Mouse (Mus musculus): ENCODE data around the gene Kdm8. TPM values are rescaled to one million over a fixed set of nuclear protein-coding genes. Genes with fewer than 3 reads are reported as not detected.

Kdm8 gene
- total RNA-seq, 1 experiment from 2014 or later: 6.3 TPM

DNA sequence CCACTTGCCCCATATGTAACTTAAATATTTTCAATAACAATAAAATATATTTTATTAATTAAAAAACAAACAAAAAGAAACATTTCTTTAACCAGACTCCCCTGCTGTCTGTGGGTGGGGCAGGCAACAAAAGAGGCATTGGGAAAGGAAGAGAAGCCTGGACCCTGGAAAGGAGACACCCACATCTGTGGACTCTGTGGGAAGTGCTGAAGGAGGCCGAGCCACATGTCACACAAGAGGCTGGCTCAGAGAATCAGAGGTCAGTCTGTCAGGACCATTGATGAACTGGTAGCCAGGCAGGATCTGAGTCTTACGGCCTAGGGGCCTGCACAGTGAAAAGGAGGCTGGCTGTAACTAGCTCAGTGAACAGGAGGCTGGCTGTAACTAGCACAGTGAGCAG, 17.7 kb downstream of the Kdm8 start:
- no peak for DNase-seq

DNA sequence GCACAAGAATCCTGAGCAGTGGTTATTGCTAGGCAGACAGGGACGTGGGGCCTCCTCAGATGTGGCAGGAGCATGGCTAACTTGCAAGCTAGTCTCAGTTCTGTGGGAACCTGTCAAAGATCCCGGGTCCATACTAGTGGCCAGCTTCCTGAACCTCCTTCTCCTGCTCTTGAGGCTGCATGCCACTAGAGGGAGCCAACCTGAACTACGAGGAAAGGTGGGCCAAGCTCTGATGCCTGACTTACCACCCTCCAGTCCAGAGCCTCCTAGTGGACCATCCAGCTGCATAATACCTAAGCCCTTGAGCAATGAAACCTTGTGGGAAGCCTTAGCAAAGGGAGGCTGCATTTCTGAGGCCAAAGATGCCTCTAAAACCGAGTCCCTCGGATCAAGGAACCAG, 25.5 kb downstream of the Kdm8 start:
- peak; percentile 65 for DNase-seq

DNA sequence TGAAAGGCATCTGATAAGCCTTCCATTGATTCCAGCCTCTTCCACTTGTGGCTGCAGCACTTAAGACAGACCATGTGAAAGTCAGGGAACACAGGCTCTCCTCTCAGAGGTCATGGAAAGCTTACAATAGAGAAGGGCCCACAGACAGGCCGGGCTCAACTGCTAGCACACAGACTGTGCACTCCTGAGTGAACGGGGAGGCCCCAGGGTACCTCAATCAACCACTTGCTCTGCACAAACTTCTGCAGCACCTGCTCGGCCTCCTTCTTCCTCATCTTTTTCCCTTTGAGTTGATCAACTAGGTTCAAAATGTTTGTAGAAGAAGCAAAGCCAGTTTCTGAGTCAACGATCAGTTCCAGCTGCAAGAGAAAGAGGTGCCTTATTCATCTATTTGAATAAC, 26.4 kb downstream of the Kdm8 start:
- DNase-seq: no peak

DNA sequence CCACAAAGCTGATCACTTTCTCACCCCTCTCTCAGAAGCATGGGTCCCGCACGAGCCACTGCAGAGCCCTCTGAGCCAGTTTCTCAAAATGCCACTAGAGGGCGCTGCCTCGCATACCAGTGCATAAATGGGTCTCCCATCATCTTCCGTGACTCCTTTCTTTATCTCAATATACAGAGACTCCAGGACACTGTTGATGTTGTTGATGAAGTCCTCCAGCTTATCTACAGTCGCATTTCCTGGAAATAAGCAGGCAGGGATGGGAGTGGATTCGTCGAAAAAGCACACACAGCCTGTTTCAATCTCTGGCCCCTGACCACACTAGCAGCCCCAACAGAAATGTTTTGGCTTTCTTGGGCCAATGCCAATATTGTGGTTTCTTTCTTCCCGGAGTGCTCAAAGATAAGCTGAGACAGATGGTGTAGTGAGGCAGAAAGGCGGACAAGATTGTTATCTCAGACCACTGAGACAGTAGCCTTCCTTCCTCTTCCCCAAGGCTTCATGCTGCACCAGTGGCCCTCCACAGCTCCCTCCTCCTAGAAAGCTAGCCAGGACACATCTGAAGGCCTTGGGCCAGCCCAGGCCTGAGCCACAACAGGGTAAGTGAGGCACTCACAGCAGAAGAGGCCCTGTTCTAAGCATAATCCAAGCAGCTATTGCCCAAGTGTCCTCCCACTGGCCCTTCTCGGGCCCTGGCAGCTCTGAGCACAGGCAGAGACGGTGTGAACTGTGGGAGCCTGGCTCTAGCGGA, 27.7 kb downstream of the Kdm8 start:
- peak; percentile 79 for DNase-seq

DNA sequence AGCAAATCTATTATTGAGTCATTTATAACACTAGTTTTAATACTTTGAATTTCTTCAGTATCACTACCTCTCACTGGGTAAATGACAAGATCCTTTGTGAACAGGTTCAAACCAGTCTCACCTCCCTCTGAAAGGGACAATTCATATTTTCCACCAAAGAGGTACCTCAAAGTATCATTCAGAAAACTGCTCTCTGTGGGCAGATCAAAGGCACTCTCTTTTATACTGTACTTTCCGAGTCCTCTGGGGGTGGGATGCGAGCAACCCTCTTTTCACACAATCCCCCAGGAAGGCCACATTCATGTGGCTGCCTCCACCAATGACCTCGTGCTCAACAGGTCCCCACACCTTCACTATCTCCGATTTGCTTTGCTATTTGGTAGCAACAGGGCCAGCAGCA, 30.1 kb downstream of the Kdm8 start:
- no peak for DNase-seq

DNA sequence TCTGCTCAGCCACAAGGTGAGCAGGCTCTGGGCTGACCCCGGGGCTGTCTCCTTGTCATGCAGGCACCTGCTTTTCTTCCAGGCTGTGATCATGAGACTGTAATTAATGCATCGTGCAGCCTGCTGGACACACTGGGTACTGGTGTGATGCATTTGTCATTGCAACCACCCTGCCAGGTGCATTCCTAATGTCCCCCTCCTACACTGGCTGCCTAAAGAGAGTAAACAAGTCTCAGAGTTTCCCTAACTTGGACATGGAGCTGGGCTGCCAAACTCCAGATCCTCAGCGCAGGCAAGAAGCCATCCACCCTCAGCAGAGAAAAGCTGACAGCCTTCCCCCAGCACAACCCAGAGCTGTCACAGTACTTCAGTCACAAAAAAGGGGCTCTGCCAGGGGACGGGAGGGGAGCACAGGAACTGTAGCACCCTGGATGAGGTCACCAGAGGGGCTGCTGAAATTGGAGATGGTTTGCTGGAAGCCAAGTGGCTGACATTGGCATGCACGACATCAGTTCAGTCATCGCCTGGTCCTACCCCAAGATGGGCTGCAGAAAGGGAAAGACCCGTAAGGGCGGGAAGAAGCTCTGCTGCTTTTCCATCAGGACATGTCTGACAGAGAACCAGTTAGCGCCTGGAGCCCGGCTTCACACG, 31.2 kb downstream of the Kdm8 start:
- DNase-seq: no peak

DNA sequence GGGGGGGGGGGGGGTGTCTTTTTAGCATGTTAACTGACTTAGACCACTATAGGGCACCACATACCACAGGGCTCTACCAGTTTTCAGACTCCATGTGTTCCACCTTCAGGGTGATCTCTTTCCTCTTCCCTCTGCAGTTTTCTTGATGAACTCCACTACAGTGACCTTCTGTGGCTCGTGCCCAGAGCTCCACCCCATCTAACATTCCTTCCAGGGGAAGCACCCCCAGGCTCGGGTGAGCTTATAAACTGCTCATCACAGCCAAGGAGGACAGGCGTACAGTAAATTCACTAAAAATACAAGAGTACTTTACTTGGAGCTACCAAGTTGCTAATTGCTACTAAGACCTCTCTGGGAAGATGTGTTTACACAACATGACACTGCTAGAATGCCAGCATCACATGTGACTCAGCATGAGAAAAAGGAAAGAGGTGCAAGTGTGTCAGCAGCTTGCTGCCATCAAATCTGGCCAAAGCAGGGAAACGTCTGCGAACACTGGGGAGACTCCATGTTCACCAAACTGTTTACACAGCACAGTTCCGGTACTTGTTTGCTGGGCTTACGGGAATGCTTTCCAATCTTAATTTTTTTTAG, 34.0 kb downstream of the Kdm8 start:
- peak; percentile 35 for DNase-seq

DNA sequence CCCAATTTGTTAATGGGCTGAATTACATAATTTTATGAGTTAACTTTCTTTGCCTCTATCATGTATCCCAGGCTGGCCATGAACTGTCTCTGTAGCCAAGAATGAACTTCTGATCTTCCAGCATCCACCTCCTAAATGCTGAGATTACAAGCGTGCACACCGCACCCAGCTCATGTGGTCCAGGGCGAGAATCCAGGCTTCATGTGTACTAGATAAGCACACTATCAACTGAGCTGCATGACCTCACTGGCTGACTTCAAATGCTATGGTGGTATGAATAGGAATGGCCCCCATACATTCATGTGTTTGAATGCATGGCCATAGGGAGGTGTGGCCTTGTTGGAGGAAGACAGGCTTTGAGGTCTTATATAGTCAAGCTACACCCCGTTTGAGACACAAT, 36.0 kb downstream of the Kdm8 start:
- DNase-seq: no peak

DNA sequence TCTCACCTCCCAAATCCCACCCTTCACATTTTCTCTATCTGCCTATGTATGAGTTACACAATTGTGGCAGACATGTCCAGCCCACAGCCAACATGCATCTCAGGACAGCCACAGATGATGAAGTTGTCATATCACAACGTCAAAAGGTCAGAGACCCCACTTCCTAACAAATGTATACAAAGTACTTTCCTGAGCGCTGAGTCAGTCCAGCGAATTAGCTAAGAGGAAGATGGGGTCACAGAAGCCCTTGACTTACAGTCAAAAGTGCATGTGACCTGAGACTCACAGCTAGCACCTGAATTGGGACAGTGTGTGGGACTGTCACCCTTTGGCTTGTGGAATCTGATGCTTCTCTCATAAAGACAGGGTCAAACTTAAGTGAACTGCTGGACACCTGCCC, 37.9 kb downstream of the Kdm8 start:
- DNase-seq: no peak

DNA sequence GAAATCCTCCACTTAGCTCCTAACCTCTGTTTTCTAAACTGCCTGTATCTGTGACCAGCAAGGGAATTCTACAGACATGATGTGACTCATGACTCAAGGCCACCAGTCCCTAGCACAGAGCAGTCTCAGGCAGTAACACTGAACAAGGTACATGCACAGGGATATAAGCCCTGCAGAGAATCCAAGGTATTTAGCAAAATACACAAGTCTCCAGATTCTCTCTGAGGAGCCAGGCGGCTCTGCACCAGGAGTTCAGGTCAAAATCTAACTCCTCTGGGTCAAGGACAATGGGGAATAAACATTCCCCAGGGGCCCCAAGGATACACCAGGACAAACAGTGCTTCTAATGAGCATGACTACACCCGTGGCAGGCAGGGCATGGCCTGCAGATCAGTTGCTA, 38.4 kb downstream of the Kdm8 start:
- no peak for DNase-seq

DNA sequence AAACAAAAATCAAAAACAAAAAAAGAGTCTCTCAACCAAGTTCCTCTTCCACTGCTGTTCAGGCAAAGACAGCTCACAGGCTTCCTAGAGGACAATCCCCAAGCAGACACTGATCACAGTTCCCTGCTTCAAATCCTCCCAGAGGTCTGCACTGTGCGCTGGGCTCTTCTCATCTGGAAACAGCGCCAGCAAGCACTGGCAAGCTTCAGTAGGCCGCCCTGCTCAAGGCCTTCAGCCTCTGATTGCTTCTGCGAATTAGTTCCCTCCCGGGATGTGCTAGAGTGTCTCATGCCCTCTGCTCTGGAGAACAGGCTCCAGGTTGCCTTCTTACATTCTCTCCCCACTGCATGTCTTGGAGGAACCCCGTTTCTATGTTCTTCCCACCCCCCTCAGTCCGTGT, 40.3 kb downstream of the Kdm8 start:
- peak; percentile 41 for DNase-seq

DNA sequence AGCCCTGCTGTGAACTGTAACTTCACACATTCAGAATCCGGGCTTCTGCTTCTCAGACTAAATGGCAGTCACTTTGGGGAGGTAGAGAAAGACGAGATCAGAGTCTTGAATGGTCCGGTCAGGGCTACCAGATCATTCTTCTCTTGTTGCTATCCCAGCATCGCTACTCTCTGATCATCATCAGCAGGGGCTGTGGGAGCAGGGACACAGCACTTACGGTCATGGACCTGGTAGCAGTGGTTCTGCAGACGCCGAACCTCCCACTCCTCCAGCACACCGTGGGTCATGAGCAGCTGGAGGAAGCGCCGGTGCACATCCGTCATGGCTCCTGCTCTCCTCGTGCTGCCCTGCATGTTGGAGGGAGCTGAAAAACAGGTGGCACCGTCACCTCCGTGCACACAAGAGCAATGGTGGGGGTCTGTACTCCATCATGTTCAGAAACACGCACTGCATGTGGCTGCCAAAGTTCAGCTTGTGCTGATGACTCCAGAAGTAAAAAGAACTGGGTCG, 41.7 kb downstream of the Kdm8 start:
- no peak for DNase-seq

DNA sequence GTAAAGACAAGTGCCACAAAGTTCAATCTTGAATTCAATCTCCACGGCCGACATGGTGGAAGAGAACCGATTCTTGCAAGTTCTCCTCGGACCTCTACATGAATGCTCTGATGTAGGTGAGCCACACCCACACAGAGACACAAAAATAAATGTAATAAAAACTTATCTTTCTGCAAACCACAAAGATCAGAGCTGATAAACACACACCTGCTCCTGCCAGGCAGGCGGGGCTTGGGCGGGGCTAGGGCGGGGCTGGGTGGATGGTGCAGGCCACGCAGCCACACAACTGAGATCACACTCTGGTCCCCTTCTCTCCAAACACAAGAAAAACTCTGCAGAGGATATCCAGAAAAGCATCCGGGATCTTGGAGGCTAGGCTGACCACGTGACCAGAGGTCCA, 42.6 kb downstream of the Kdm8 start:
- no peak for DNase-seq

DNA sequence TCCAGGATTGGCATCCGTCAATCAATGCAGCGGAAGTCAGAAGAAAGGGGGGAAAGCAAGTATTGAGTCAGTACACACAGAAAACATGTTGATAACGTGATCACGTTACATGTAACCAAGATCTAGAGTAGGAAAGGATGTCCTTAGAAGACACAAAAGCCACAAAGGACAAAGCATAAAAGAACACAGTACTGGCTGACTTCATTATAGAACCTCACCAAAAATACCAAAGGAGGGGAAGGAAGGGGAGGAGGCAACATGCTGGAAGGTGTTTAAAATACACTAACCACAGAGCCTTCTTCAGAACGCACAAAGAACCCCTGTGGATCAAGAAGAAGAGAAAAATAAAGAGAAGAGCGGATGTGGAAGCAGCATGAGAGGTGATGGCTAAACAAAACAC, 44.2 kb downstream of the Kdm8 start:
- no peak for DNase-seq

DNA sequence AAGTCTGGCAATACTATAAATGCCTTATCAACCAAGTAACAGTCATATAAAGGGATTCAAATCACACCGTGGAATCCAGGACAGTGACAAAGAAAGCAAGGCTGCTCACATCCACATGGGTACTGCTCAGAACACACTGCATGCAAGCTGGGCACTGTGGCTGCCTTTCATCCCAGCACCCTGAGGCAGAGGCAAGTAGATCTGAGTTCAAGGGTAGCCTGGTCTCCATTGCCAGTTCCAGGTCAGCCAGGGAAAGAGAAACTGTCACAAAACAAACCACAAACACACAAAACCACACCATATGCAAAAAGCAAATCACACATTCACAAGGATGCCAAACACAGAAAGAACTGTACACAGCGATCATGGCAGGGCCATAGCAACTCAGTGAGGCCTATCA, 45.2 kb downstream of the Kdm8 start:
- no peak for DNase-seq

DNA sequence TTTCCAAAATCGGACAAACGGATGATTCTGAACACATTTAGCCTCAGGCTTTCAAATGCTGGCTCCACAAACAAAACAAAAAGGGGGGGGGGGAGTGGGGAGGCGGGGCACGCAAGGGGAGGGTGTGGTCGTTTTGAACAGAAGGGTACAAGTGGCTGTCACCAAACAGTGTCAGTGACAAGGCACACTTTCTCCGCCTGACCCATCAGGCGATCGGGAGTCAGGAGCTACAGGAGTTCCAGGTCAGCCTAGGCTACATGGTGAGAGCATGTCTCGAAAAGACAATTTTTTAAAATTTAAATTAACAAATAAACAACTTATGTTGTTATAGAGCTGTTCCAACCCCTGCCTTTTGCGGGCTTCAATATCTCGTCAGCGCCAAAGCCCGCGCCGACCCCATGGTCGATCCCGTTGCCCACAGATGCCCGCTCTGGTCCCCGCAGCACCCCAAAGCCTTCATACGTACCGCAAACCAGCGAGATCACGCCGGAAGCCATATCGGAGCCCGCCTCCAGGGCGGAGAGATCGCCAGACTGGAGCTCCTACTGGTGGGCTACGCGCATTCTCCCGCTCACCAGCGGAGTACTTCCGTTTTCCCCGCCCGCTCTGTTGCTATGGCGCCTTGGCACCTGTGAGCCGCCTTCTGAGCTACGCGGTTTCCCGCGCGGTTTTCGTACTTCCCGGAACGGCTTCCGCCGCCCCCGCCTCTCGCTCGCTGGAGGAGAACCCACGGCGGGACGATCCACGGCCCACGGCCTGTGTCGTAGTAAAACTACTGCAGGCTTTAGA, 46.7 kb downstream of the Kdm8 start, which contains the start of gene Nsmce1:
Nsmce1 (minus strand) TSS at position 650 of the 789 bp plus-strand sequence.
- DNase-seq: peak; percentile 92

DNA sequence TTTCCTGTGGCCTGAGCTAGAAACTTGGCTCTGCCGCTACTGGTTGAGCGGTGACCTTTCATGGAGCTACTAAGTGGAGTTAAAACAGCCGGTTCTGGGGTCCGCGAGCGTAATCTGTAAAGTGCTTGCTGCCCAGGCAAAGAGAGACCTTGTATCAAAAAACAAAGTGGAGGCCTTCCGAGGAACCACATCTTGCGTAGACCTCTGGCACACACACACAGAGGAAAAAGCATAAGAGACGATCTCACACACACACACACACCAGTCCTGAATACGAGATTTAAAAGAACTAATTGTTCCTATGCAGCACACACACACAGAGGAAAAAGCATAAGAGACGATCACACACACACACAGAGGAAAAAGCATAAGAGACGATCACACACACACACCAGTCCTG, 47.3 kb downstream of the Kdm8 start:
- no peak for DNase-seq

DNA sequence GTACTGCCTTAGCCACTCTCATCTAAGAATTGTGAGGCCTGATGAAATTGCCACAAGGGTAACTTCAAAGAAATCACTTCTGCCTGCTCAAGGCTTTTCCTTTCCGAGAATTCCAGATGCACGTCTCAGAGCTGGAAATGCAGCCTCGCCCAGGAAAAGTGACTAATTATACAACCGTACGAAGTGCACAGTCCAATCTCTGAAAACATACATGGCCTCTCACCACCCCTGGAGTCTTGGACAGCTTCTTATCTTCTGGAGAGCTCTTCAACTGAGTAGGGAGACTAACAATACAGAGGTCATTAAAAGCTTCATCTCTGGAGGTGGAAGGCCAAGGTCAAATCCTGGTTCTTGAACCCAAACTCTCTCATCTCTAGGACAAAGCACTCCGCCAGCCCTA, 48.1 kb downstream of the Kdm8 start:
- DNase-seq: no peak

DNA sequence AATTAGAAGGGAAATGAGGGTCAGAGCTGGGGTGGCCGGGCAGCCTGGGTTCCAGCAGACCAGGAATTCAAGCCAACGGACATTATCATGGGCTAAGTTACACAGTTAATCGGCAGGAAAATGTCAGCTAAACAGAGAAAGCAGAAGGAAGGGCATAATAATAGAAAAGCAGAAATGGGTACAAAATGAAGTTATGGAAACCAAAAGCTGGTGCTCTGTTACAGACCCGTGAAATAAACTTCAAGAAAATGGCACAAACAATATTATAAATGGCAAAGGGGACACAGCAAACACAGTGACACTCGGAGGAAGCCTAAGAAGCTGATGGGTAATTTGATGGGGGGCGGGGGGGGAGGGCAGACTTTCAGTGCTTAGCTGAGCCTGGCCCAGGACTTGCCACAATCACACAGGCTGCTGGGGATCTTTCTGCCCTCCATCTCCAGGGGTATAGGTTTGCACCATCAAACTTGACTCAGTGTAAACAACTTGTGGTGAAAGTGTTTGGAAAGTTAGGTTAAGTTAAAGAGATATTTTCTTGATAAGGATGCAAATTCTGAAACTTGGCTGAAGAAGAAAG, 51.5 kb downstream of the Kdm8 start:
- no peak for DNase-seq

DNA sequence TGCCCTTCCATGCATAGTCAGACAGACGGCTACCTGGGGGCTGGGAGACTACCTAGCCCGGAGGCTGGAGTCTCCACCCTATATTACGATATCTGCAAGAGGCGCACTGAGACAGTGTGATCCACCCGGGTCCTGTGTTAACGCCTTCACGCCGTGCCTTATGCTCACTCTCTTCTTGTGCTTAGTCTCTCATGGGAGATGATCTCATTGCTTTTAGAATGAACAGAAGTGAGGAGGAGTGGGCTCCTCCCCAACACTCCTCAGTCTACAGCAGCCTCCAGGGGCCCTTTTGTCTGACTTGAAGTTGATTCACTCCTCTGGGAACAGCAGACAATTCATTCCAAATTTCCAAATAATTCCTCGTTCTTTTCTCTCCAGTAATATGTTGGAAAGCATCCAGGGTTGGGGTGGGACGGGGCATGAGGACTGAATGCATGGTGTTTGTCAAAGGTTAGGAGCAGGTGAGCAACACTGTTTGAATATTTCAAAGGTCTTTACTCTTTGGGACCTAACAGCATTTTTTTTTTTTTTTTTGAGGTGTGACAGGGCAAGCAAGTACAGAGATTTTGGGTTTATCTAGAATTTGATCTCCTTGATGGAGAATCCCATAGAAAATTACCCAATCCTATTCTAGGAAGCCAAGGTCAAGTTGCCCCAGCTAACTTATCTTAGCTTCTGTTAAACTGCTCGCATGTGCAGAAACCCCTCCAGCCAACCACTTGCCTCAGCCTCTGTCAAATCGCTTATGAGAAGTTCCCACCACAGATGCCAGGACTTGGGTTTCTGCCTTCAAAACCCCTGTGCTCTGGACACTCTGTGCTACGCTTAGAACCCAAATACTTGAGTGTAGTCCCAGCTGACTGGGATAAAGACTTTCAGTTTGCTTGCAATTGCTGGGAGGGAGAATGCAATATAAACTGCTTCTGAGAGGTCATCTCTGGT, 55.7 kb downstream of the Kdm8 start:
- no peak for DNase-seq

DNA sequence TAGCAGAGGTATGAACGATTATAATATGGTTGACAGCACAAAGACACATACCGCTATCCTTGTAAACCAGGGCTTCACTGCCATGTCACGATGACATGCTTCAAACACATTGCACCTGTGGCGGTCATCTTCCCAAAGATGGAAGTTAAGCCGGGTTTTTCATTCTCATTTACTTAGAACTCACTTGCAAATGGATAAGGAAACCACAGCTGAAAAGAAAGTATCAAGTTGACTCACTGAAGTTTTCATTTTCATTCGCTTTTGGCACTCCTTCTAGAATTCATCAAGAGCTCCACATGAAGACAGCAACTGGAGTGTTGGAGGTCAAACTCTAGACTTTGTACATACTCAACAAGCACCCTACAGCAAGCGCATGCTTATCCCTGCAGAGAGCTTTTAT, 56.4 kb downstream of the Kdm8 start:
- DNase-seq: no peak
